Mouse (Mus musculus): ENCODE results near the gene Kdm1a. TPM values are rescaled to one million over a fixed set of nuclear protein-coding genes. Genes with fewer than 3 reads are reported as not detected.
A peak's percentile ranks its signal among the peaks of the same experiment; 100 is the strongest.

Gene Kdm1a
- polyA plus RNA-seq, 1 experiment from 2014 or later: 102 TPM

- 22% methylated on average over 4 of the region's 4 CpGs for WGBS
- no peaks in the 10 kb centered on the region for H3K4me1 ChIP-seq (ENCODE audit: control insufficient read depth, insufficient read depth, low read length)
- H3K9ac ChIP-seq (ENCODE audit: low read length): no peak overlapping the region
- no peak overlapping the region for H3K4me2 ChIP-seq (ENCODE audit: low read depth)
- no peak for ATAC-seq (ENCODE audit: insufficient read depth, low FRiP score, low TSS enrichment)
- H3K36me3 ChIP-seq (ENCODE audit: control insufficient read depth, insufficient read depth, low read length): no peaks in the 10 kb centered on the region
- H3K9me3 ChIP-seq (ENCODE audit: control insufficient read depth, low read length): no peaks in the 10 kb centered on the region
- H3K27ac ChIP-seq (ENCODE audit: low read depth, low read length): no peak overlapping the region
- H3K4me3 ChIP-seq (ENCODE audit: low read depth, low read length): no peak overlapping the region
- peak; percentile 75 for DNase-seq (ENCODE audit: low spot score)
- H3K27me3 ChIP-seq (ENCODE audit: control insufficient read depth, insufficient read depth, low read length): no peaks in the 10 kb centered on the region
Observed at GRCm38 (mm10) chr4:136526412-136526811, 76.1 kb downstream of the Kdm1a start.

- Histone ChIP-seq H3K4me1 (ENCODE audit: control insufficient read depth, insufficient read depth, low read length) (no peaks in the 10 kb centered on the region), H3K27ac (ENCODE audit: low read depth, low read length) (no peak overlapping the region), H3K4me2 (ENCODE audit: low read depth) (no peak overlapping the region), H3K9me3 (ENCODE audit: control insufficient read depth, low read length) (no peaks in the 10 kb centered on the region), H3K27me3 (ENCODE audit: control insufficient read depth, insufficient read depth, low read length) (no peaks in the 10 kb centered on the region), H3K4me3 (ENCODE audit: low read depth, low read length) (no peak overlapping the region), H3K36me3 (ENCODE audit: control insufficient read depth, insufficient read depth, low read length) (no peaks in the 10 kb centered on the region), H3K9ac (ENCODE audit: low read length) (no peak overlapping the region)
- no peak for DNase-seq (ENCODE audit: low spot score)
- 86% methylated on average over 2 of the region's 2 CpGs for WGBS
- no peak for ATAC-seq (ENCODE audit: insufficient read depth, low FRiP score, low TSS enrichment)
Observed at GRCm38 (mm10) chr4:136524309-136524708, 78.2 kb downstream of the Kdm1a start.

GRCm38 (mm10) chr4:136521898-136522297, 80.6 kb downstream of the Kdm1a start:
- WGBS: 82% methylated on average over 5 of the region's 5 CpGs
- H3K9me3 ChIP-seq (ENCODE audit: control insufficient read depth, low read length): no peaks in the 10 kb centered on the region
- no peaks in the 10 kb centered on the region for H3K27me3 ChIP-seq (ENCODE audit: control insufficient read depth, insufficient read depth, low read length)
- H3K9ac ChIP-seq (ENCODE audit: low read length): no peak overlapping the region
- no peaks in the 10 kb centered on the region for H3K4me1 ChIP-seq (ENCODE audit: control insufficient read depth, insufficient read depth, low read length)
- no peak overlapping the region for H3K4me3 ChIP-seq (ENCODE audit: low read depth, low read length)
- H3K36me3 ChIP-seq (ENCODE audit: control insufficient read depth, insufficient read depth, low read length): no peaks in the 10 kb centered on the region
- H3K27ac ChIP-seq (ENCODE audit: low read depth, low read length): no peak overlapping the region
- no peak for DNase-seq (ENCODE audit: low spot score)
- no peak for ATAC-seq (ENCODE audit: insufficient read depth, low FRiP score, low TSS enrichment)
- no peak overlapping the region for H3K4me2 ChIP-seq (ENCODE audit: low read depth)

- H3K27ac ChIP-seq (ENCODE audit: low read depth, low read length): no peak overlapping the region
- no peak for ATAC-seq (ENCODE audit: insufficient read depth, low FRiP score, low TSS enrichment)
- H3K4me2 ChIP-seq (ENCODE audit: low read depth): no peak overlapping the region
Observed at GRCm38 (mm10) chr4:136519866-136520265, 82.7 kb downstream of the Kdm1a start.

DNA sequence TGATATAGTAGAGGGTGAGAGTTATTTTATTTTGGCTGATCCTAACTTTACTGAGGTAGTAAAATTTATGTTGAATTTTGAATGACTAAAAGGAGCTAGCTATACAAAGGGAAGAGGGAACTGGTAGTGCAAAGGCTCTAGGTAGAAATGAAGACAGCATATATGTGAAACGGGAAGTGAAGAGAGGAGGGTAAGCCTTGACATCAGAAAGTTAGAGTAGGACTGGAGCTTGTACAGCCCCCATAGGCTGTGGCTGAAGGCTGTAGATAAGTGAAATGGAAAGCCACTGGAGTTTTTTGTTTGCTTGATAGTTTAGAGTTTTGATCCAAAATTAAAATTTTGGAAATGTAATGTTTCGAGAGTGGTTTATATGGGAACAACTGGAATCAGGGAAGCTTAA, 83.9 kb downstream of the Kdm1a start:
- no peak for DNase-seq (ENCODE audit: low spot score)
- H3K4me3 ChIP-seq (ENCODE audit: low read depth, low read length): no peak overlapping the region
- WGBS: 96% methylated on average over 2 of the region's 2 CpGs
- H3K4me1 ChIP-seq (ENCODE audit: control insufficient read depth, insufficient read depth, low read length): no peaks in the 10 kb centered on the region
- no peaks in the 10 kb centered on the region for H3K9me3 ChIP-seq (ENCODE audit: control insufficient read depth, low read length)
- H3K4me2 ChIP-seq (ENCODE audit: low read depth): no peak overlapping the region
- H3K36me3 ChIP-seq (ENCODE audit: control insufficient read depth, insufficient read depth, low read length): no peaks in the 10 kb centered on the region
- no peaks in the 10 kb centered on the region for H3K27me3 ChIP-seq (ENCODE audit: control insufficient read depth, insufficient read depth, low read length)
- no peak for ATAC-seq (ENCODE audit: insufficient read depth, low FRiP score, low TSS enrichment)
- no peak overlapping the region for H3K9ac ChIP-seq (ENCODE audit: low read length)
- no peak overlapping the region for H3K27ac ChIP-seq (ENCODE audit: low read depth, low read length)

More at GRCm38 (mm10) chr4:136519866-136520265, 82.7 kb downstream of the Kdm1a start:
- Histone ChIP-seq H3K9ac (ENCODE audit: low read length) (no peak overlapping the region), H3K36me3 (ENCODE audit: control insufficient read depth, insufficient read depth, low read length) (no peaks in the 10 kb centered on the region), H3K4me3 (ENCODE audit: low read depth, low read length) (no peak overlapping the region), H3K9me3 (ENCODE audit: control insufficient read depth, low read length) (no peaks in the 10 kb centered on the region), H3K27me3 (ENCODE audit: control insufficient read depth, insufficient read depth, low read length) (no peaks in the 10 kb centered on the region), H3K4me1 (ENCODE audit: control insufficient read depth, insufficient read depth, low read length) (no peaks in the 10 kb centered on the region)
- DNase-seq (ENCODE audit: low spot score): no peak

- Histone ChIP-seq H3K9ac (ENCODE audit: low read length) (no peak overlapping the region), H3K4me1 (ENCODE audit: control insufficient read depth, insufficient read depth, low read length) (no peaks in the 10 kb centered on the region), H3K27me3 (ENCODE audit: control insufficient read depth, insufficient read depth, low read length) (no peaks in the 10 kb centered on the region), H3K36me3 (ENCODE audit: control insufficient read depth, insufficient read depth, low read length) (no peaks in the 10 kb centered on the region), H3K9me3 (ENCODE audit: control insufficient read depth, low read length) (no peaks in the 10 kb centered on the region), H3K4me3 (ENCODE audit: low read depth, low read length) (no peak overlapping the region), H3K4me2 (ENCODE audit: low read depth) (no peak overlapping the region), H3K27ac (ENCODE audit: low read depth, low read length) (no peak overlapping the region)
- WGBS: 87% methylated on average over 2 of the region's 2 CpGs
- DNase-seq (ENCODE audit: low spot score): no peak
- ATAC-seq (ENCODE audit: insufficient read depth, low FRiP score, low TSS enrichment): no peak
Observed at GRCm38 (mm10) chr4:136518141-136518540, 84.4 kb downstream of the Kdm1a start.

- no peaks in the 10 kb centered on the region for H3K4me1 ChIP-seq (ENCODE audit: control insufficient read depth, insufficient read depth, low read length)
- no peaks in the 10 kb centered on the region for H3K9me3 ChIP-seq (ENCODE audit: control insufficient read depth, low read length)
- H3K36me3 ChIP-seq (ENCODE audit: control insufficient read depth, insufficient read depth, low read length): no peaks in the 10 kb centered on the region
- H3K4me2 ChIP-seq (ENCODE audit: low read depth): no peak overlapping the region
- H3K9ac ChIP-seq (ENCODE audit: low read length): no peak overlapping the region
- ATAC-seq (ENCODE audit: insufficient read depth, low FRiP score, low TSS enrichment) (no peak), DNase-seq (ENCODE audit: low spot score) (no peak)
- H3K27ac ChIP-seq (ENCODE audit: low read depth, low read length): no peak overlapping the region
- no peaks in the 10 kb centered on the region for H3K27me3 ChIP-seq (ENCODE audit: control insufficient read depth, insufficient read depth, low read length)
- H3K4me3 ChIP-seq (ENCODE audit: low read depth, low read length): no peak overlapping the region
Observed at GRCm38 (mm10) chr4:136512905-136513304, 89.6 kb downstream of the Kdm1a start.

GRCm38 (mm10) chr4:136511708-136512107, 90.8 kb downstream of the Kdm1a start:
- H3K9ac ChIP-seq (ENCODE audit: low read length): no peak overlapping the region
- no peak for DNase-seq (ENCODE audit: low spot score)

GRCm38 (mm10) chr4:136509857-136510256, 92.7 kb downstream of the Kdm1a start:
- Histone ChIP-seq H3K9ac (ENCODE audit: low read length) (no peak overlapping the region), H3K36me3 (ENCODE audit: control insufficient read depth, insufficient read depth, low read length) (no peaks in the 10 kb centered on the region), H3K27me3 (ENCODE audit: control insufficient read depth, insufficient read depth, low read length) (no peaks in the 10 kb centered on the region), H3K4me1 (ENCODE audit: control insufficient read depth, insufficient read depth, low read length) (no peaks in the 10 kb centered on the region), H3K9me3 (ENCODE audit: control insufficient read depth, low read length) (no peaks in the 10 kb centered on the region), H3K27ac (ENCODE audit: low read depth, low read length) (no peak overlapping the region), H3K4me2 (ENCODE audit: low read depth) (no peak overlapping the region), H3K4me3 (ENCODE audit: low read depth, low read length) (no peak overlapping the region)
- WGBS: 73% methylated on average over 1 of the region's 1 CpGs
- ATAC-seq (ENCODE audit: insufficient read depth, low FRiP score, low TSS enrichment): no peak
- DNase-seq (ENCODE audit: low spot score): no peak

More at GRCm38 (mm10) chr4:136511708-136512107, 90.8 kb downstream of the Kdm1a start:
- no peak overlapping the region for H3K27ac ChIP-seq (ENCODE audit: low read depth, low read length)
- H3K4me2 ChIP-seq (ENCODE audit: low read depth): no peak overlapping the region
- no peaks in the 10 kb centered on the region for H3K4me1 ChIP-seq (ENCODE audit: control insufficient read depth, insufficient read depth, low read length)
- no peaks in the 10 kb centered on the region for H3K36me3 ChIP-seq (ENCODE audit: control insufficient read depth, insufficient read depth, low read length)
- ATAC-seq (ENCODE audit: insufficient read depth, low FRiP score, low TSS enrichment): no peak
- no peak overlapping the region for H3K4me3 ChIP-seq (ENCODE audit: low read depth, low read length)
- WGBS: 73% methylated on average over 4 of the region's 4 CpGs
- no peaks in the 10 kb centered on the region for H3K9me3 ChIP-seq (ENCODE audit: control insufficient read depth, low read length)
- H3K27me3 ChIP-seq (ENCODE audit: control insufficient read depth, insufficient read depth, low read length): no peaks in the 10 kb centered on the region
